Mouse (Mus musculus): ENCODE results near the gene Taar8c.
"Not testable (repeated sequence)": the region's sequence is repeated elsewhere in the genome, so short reads cannot be mapped to it uniquely, and the experiment has no call there.

Taar8c gene

GRCm38 (mm10) chr10:24101812-24102211 lies at the start of gene Taar8c:
Gene Taar8c, minus strand, starts transcription at chr10:24101912.
- not testable (repeated sequence) for DNase-seq

DNA sequence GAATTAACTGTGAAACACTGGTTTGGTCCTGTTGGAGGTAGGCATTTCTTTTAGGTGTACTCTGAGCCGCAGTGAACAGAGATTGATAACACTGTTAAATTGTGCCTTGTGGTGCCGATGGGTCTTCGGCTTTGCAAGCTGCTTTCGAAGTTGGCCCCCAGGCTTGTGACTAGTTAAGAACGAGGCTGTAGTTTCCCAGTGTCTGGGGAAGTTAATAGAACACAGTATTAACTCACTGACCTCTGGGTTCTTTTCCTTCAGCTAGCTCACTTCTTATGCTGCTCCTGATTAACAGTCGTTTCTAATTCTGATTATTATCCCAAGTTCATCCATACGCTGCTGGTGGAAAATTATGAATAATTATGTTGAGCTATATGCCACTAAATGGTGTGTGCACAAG lies 48.4 kb upstream of the Taar8c start:
- DNase-seq, result no peak

DNA sequence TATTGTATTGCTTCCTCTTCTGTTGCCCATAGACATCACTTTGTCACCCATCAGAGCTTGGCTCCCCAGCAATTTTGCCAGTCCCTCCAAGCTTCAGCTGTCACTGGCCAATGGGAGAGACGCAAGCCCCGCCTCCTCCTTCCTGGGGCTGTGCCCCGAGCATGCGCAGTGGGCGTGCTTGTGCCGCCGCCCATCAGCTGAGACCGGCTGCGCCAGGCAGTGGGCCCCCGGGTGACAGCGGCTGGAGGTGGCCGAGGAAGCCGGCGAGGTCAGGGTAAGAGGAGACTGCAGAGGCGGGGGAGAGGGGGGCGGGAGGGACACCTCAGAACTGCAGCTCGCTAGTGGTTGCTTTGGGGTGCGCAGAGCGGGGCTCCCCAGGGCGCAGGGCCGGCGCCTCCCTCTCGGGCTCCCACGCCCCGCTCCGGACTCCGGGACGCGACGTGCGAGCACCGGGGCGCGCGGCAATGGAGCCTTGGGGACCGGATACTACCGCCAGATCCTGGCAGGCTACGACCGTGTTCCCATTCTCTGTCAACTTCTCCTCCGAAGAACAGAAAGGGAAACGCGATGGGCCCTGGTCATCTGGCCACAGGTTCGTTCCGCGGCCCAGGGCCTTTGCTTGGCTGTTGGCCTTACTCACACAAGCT lies 47.5 kb upstream of the Taar8c start, which contains the start of gene Stx7:
Gene Stx7 (plus strand): TSS at position 168 of the 647 bp plus-strand sequence.
- DNase-seq, result peak; percentile 96

GRCm38 (mm10) chr10:24142735-24143134 lies 41.0 kb upstream of the Taar8c start:
- no peak for DNase-seq

DNA sequence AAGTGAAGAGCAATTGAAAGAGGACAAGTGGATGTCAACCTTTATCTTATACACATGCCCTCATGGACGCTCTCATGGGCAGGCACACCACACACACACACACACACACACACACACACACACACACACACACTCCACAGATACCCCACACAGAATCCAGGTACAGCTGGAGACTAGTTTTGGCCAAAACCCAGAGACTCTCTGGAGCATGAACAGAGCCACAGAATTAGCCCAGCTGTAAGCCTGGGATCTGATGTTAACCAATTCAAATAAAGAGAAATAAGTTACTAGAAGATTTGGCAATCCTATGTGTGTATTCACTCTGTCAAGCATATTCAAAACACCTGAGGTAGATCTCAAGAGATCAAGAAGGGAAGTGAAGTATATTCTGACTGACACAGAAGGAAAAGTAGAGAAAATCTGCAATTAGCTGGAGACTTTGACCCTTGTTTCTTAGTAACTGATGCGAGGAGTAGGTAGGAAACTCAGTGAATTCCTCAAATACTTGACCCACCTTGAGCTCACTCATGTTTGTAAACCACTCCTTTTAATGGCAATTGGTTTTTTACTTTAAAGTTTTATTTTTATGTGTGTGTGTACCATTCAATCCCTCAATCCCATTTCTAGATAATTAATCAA lies 37.0 kb upstream of the Taar8c start:
- no peak for DNase-seq

- DNase-seq, result no peak
Observed at GRCm38 (mm10) chr10:24134071-24134645, 32.4 kb upstream of the Taar8c start.

DNA sequence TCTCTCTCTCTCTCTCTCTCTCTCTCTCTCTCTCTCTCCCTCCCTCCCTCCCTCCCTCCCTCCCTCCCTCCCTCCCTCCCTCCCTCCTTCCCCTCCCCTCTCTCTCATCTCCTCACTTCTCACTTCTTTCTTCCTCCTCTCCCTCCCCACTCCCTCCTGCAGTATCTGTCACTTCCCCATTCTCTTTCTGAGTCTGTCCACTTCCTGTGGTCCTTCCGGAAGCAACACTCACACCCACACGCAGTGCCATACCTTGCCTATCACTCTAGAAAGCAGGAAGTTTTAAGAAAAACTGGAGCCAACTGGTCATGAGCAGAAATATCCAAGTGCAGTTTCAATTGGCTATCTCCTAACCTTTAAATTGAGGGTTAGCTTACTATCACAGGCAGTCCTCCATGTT lies 31.4 kb upstream of the Taar8c start:
- no peak for DNase-seq

DNA sequence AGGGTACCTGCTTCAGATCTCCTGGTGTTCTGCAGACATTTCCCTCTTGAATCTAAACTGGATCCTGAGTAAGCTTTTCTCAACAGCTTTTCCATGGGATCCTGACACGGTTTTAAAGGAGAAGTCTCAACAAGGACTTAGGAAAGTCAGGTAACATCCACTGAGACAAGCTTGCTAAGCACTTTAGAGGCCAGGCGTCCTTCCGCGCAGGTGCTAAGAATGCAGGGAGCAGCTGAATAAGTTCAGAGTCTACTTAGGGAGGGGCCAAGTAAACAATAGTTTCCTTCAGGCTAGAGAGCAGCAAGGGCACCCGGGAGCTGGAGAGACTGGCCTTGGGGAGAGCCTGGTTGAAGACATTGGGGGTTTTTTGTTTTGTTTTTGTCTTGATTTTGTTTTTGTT lies 30.6 kb upstream of the Taar8c start:
- DNase-seq, result no peak

DNA sequence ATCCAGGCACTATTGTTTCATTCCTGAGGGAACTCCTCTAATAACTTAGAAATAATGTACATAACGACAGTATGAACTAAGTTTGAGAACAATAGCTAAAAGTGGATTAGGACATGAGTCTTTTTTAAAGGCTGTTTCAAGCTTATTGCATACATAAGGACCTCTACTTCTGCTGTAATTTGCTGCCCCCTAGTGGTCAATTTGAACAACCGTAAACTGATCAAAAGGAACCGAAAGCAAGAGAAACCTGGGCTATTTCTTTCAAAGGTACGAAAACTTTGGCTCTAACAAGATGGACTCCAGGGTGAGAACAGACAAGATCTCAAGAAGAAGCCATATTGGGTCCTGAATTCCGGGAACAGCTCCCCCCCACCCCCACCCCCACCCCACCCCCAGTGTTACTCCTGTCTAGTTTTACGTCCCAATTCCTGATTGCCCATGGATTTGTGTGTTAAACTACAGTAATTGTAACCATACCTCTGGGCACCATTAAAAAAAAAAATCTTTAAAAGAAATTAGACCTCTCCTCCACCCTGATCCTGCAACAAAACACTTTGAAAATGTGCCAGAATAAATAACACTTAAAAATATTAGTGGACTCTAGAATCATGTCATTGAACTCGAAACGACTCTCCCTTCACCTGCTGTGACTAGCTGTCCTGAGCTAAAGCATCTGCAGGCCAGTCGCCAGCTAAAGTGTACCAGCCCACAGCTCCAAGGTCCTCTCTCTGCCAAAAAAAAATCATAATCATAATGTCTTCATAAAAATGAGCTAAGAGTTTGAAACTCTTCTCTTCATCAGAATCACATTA lies 29.9 kb upstream of the Taar8c start:
- peak; percentile 85 for DNase-seq

- peak; percentile 76 for DNase-seq
Observed at GRCm38 (mm10) chr10:24111116-24111778, 9.5 kb upstream of the Taar8c start.

DNA sequence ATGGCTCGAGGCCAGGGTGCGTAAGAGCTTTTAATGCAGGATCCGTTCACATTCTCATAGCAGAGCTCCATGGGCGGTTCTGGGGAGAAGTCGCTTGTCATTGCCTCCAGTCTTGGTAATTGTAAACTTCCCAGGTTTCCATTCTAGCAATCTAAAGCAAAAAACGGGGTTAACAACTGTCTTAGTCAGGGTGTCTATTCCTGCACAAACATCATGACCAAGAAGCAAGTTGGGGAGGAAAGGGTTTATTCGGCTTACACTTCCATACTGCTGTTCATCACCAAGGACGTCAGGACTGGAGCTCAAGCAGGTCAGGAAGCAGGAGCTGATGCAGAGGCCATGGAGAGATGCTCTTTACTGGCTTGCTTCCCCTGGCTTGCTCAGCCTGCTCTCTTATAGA lies 7.7 kb upstream of the Taar8c start, which contains the start of gene Taar9:
Gene Taar9 (minus strand): TSS at position 101 of the 400 bp plus-strand sequence.
- not testable (repeated sequence) for DNase-seq

- DNase-seq, result no peak
Observed at GRCm38 (mm10) chr10:24108236-24108635, 6.5 kb upstream of the Taar8c start.

GRCm38 (mm10) chr10:24107747-24108146 lies 6.0 kb upstream of the Taar8c start:
- DNase-seq, result no peak

- DNase-seq, result not testable (repeated sequence)
Observed at GRCm38 (mm10) chr10:24103299-24103698, 1.6 kb upstream of the Taar8c start.

GRCm38 (mm10) chr10:24097010-24097409 lies 4.7 kb downstream of the Taar8c start:
- DNase-seq, result not testable (repeated sequence)

GRCm38 (mm10) chr10:24092194-24092593 lies 9.5 kb downstream of the Taar8c start, which contains the start of gene Taar8b:
Gene Taar8b, minus strand, starts transcription at chr10:24092294.
- DNase-seq, result no peak

- no peak for DNase-seq
Observed at GRCm38 (mm10) chr10:24087168-24087567, 14.5 kb downstream of the Taar8c start.

DNA sequence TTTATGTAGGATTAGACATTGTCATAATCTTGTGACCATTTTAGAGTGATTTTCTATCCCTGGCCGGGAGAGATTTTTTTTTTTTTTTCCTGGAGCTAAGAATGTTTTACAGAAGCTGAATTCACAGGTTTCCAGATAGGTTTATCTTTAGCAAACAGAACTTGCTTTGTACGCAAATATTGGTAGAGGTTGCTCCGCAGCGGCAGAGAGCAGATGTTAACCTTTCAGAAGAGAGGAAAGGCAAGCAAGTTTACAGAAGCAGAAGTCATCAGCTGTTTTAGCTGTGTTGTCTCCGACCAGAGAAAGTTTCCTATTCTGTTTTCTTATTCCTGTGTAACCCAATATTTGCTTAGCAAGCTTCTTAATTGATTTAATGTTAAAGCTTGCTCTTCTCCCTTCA lies 15.2 kb downstream of the Taar8c start:
- no peak for DNase-seq

DNA sequence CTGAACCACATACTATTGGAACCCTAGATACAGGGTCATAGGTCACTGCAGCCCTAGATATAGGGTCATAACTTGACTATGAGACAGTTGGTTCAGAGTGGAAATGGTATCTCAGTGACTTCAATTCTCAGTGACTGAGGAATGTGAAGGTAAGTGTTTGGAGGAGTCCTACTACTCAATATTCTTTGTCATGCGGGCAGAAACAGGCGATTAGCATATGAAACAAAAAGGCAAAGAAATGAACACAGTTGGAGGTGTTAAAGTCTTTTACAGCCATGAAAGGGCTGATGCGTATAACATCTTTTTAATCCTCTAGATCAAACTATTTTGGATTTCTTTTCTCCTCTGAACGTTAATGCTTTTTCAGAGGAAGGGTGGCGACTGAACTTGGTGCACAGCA lies 15.8 kb downstream of the Taar8c start:
- DNase-seq, result no peak

- peak; percentile 41 for DNase-seq
Observed at GRCm38 (mm10) chr10:24080166-24080565, 21.5 kb downstream of the Taar8c start.

GRCm38 (mm10) chr10:24076200-24076599 lies 25.5 kb downstream of the Taar8c start, which contains the start of gene Taar8a:
Gene Taar8a, plus strand, starts transcription at chr10:24076500.
- not testable (repeated sequence) for DNase-seq

- DNase-seq, result not testable (repeated sequence)
Observed at GRCm38 (mm10) chr10:24074751-24075150, 27.0 kb downstream of the Taar8c start.

All from retina, postnatal 1 day (tissue).